Comparison of ENCODE assay signal across 14 mouse cellular contexts in the genomic region with DNA sequence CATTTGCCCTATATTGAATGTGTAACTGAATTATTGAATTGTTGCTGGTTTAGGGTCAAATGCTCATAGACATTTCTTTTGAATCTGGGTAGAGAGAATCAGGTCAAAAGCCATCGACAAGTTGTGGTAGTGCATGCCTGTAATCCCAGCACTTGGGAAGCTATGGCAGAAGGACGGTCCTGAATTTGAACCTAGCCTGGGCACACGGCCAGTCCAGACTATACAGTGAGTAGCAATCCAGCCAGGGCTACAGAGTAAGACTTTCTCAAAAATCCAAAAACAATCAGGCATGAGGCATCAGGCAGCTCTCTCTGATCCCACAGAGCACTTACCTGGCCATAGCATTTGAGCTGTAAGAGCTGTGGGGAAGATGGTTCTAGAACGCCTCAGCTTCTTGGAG. TPM values are rescaled to one million over a fixed set of nuclear protein-coding genes. Genes with fewer than 3 reads are reported as not detected.
"Had no signal": no experiment of that assay in that cellular context is flagged by ENCODE, and none has a peak within 500 bp of the region (broad histone marks: within the 10 kb centered on the region; RNA-seq: fewer than 3 reads in every experiment).

No protein-coding gene starts in this region.

- DNase-seq: thymus, adult 2 months; thymus, postnatal 14 days; thymus, postnatal 4 days had no signal

- H3K27me3 ChIP-seq: limb, embryonic 12.5 days; limb, embryonic 15.5 days had no signal

- H3K36me3 ChIP-seq: limb, embryonic 12.5 days; limb, embryonic 15.5 days had no signal

- H3K9me3 ChIP-seq: limb, embryonic 12.5 days; limb, embryonic 15.5 days had no signal

- H3K4me3 ChIP-seq: layer of hippocampus, adult 2 months; limb, embryonic 12.5 days; limb, embryonic 15.5 days had no signal

- H3K9ac ChIP-seq: limb, embryonic 12.5 days; limb, embryonic 15.5 days; liver, embryonic 14.5 days; liver, postnatal 0 days had no signal

- H3K27ac ChIP-seq: kidney, postnatal 0 days; layer of hippocampus, adult 2 months; limb, embryonic 12.5 days; limb, embryonic 15.5 days; liver, embryonic 14.5 days; stomach, postnatal 0 days had no signal

- H3K4me2 ChIP-seq: limb, embryonic 12.5 days; limb, embryonic 15.5 days; liver, embryonic 11.5 days; midbrain, embryonic 11.5 days had no signal

RNA-seq across cellular contexts. Expression of gene Kbtbd12, which starts 47.5 kb away (rescaled TPM):
- polyA plus RNA-seq: kidney, postnatal 0 days; midbrain, embryonic 11.5 days; neural tube, embryonic 11.5 days; stomach, embryonic 14.5 days had no signal
